Mouse (Mus musculus) stomach, postnatal 0 days (tissue): ENCODE data around the gene Prdx5. TPM values are rescaled to one million over a fixed set of nuclear protein-coding genes. Genes with fewer than 3 reads are reported as not detected.

Experiments used
- ATAC-seq: fragments of 200-750 bp; cut with Nextera tagmentation; 2 replicates; pipeline ENCODE4 v1.8.0; 2017; ENCODE audit not compliant: low FRiP score, low TSS enrichment
- DNase-seq: peaks from one replicate; pipeline ENCODE4 v3.0.0-alpha.2; 2016; ENCODE audit warnings: low spot score
- H3K27ac ChIP-seq: fragments of 300-500 bp; sonication (generic); replicated peaks from 2 replicates; pipeline ENCODE4 v1.5.1; 2014; ENCODE audit warnings: mild to moderate bottlenecking, control low read depth
- H3K27me3 ChIP-seq: fragments of 300-500 bp; sonication (generic); 2 replicates; pipeline ENCODE4 v1.6.1; 2014; ENCODE audit warnings: low read length; ENCODE audit not compliant: control insufficient read depth, insufficient read depth
- H3K36me3 ChIP-seq: fragments of 300-500 bp; sonication (generic); 2 replicates; pipeline ENCODE4 v1.6.1; 2014; ENCODE audit warnings: low read length, mixed read lengths; ENCODE audit not compliant: control insufficient read depth, insufficient read depth
- H3K4me1 ChIP-seq: fragments of 300-500 bp; sonication (generic); replicated peaks from 2 replicates; pipeline ENCODE4 v1.6.1; 2014; ENCODE audit warnings: antibody characterized with exemption; ENCODE audit not compliant: control insufficient read depth, insufficient read depth
- H3K4me2 ChIP-seq: fragments of 300-500 bp; sonication (generic); replicated peaks from 2 replicates; pipeline ENCODE4 v1.6.1; 2014; ENCODE audit warnings: low read depth, mild to moderate bottlenecking, control low read depth, moderate library complexity
- H3K4me3 ChIP-seq: fragments of 300-500 bp; sonication (generic); 2 replicates; pipeline ENCODE4 v1.5.1; 2014; ENCODE audit warnings: low read depth, low read length, control low read depth
- H3K9ac ChIP-seq: fragments of 300-500 bp; sonication (generic); 2 replicates; pipeline ENCODE4 v1.6.1; 2014; ENCODE audit warnings: mild to moderate bottlenecking, low read length, control low read depth, mixed read lengths
- H3K9me3 ChIP-seq: fragments of 300-500 bp; sonication (generic); 2 replicates; pipeline ENCODE4 v1.6.1; 2016; ENCODE audit warnings: low read length; ENCODE audit not compliant: control insufficient read depth
- CTCF ChIP-seq: IDR thresholded peaks from 2 replicates; pipeline ENCODE4 v1.5.1; 2016; ENCODE audit warnings: antibody characterized with exemption, low read depth, mild to moderate bottlenecking, moderate library complexity
- EP300 ChIP-seq: optimal IDR thresholded peaks from 2 replicates; pipeline ENCODE3; 2016; ENCODE audit warnings: antibody characterized with exemption
- WGBS: fragments of 180-500 bp; shearing (Covaris S2); extraction: QIAGEN DNeasy Blood & Tissue Kit; methylation state at CpG from one replicate; pipeline ENCODE4 v1.1.7; 2014; 5-methylcytosine and 5-hydroxymethylcytosine counted together
- polyA plus RNA-seq: library from polyadenylated mRNA; unstranded; fragments of >200 nt; fragmentation: Nextera tagmentation; extraction: Ambion mirVana; gene quantifications from 2 replicates; pipeline ENCODE4 v1.2.1, GENCODE M21; 2015

The Prdx5 gene
- polyA plus RNA-seq, 1 experiment from 2014 or later, result 537 TPM

- no peak for ATAC-seq
- 5% methylated on average over 11 of the region's 11 CpGs for WGBS
- Histone ChIP-seq H3K36me3 (peaks cover 22% of the 10 kb centered on the region), H3K9ac (peak overlapping the region; percentile 64), H3K4me3 (peak overlapping the region; percentile 57), H3K4me2 (peak overlapping the region; percentile 63), H3K27me3 (no peaks in the 10 kb centered on the region), H3K9me3 (no peaks in the 10 kb centered on the region), H3K27ac (peak overlapping the region; percentile 98), H3K4me1 (peaks cover 4% of the 10 kb centered on the region; the same call in 1 of the 2 replicates)
- DNase-seq, result no peak
- no peak for TF ChIP-seq CTCF
- TF ChIP-seq EP300, result peak; percentile 26
These were observed 885 bp downstream of the Prdx5 start for GRCm38 (mm10) chr19:6909021-6909420.

GRCm38 (mm10) chr19:6907811-6908540, 1.9 kb downstream of the Prdx5 start:
- peak; percentile 18 for DNase-seq
- WGBS, result 64% methylated on average over 7 of the region's 7 CpGs
- ATAC-seq, result no peak
- H3K27me3 ChIP-seq, result no peaks in the 10 kb centered on the region
- H3K4me2 ChIP-seq, result peak overlapping the region; percentile 63
- H3K36me3 ChIP-seq, result peaks cover 20% of the 10 kb centered on the region
- peak overlapping the region; percentile 41 for H3K9ac ChIP-seq
- no peaks in the 10 kb centered on the region for H3K9me3 ChIP-seq
- peaks cover 4% of the 10 kb centered on the region; the same call in 1 of the 2 replicates for H3K4me1 ChIP-seq
- H3K4me3 ChIP-seq, result peak overlapping the region; percentile 57
- H3K27ac ChIP-seq, result peak overlapping the region; percentile 45; the same call in 1 of the 2 replicates
- no peak for TF ChIP-seq EP300
- TF ChIP-seq CTCF, result peak; percentile 28; the same call in 1 of the 2 replicates

GRCm38 (mm10) chr19:6907094-6907493, 2.8 kb downstream of the Prdx5 start:
- Histone ChIP-seq H3K9ac (no peak overlapping the region), H3K4me1 (peaks cover 4% of the 10 kb centered on the region; the same call in 1 of the 2 replicates), H3K27ac (no peak overlapping the region), H3K36me3 (peaks cover 11% of the 10 kb centered on the region; the same call in 1 of the 2 replicates), H3K4me2 (no peak overlapping the region), H3K4me3 (no peak overlapping the region), H3K9me3 (no peaks in the 10 kb centered on the region), H3K27me3 (no peaks in the 10 kb centered on the region)
- DNase-seq (peak; percentile 15), ATAC-seq (no peak)
- TF ChIP-seq CTCF (no peak), EP300 (no peak)
- WGBS, result 93% methylated on average over 8 of the region's 8 CpGs

- 75% methylated on average over 3 of the region's 3 CpGs for WGBS
- H3K9ac ChIP-seq, result no peak overlapping the region
These were observed 3.7 kb downstream of the Prdx5 start for GRCm38 (mm10) chr19:6906199-6906598.

GRCm38 (mm10) chr19:6905498-6906159, 4.3 kb downstream of the Prdx5 start:
- ATAC-seq, result no peak
- 87% methylated on average over 11 of the region's 11 CpGs for WGBS
- H3K9ac ChIP-seq, result no peak overlapping the region
- H3K36me3 ChIP-seq, result peaks cover 7% of the 10 kb centered on the region; the same call in 1 of the 2 replicates
- no peak for TF ChIP-seq CTCF
- TF ChIP-seq EP300, result no peak
- H3K4me1 ChIP-seq, result peaks cover 4% of the 10 kb centered on the region; the same call in 1 of the 2 replicates
- H3K27me3 ChIP-seq, result no peaks in the 10 kb centered on the region
- no peak overlapping the region for H3K4me3 ChIP-seq
- no peak overlapping the region for H3K4me2 ChIP-seq
- H3K27ac ChIP-seq, result no peak overlapping the region
- no peak for DNase-seq
- no peaks in the 10 kb centered on the region for H3K9me3 ChIP-seq

More at GRCm38 (mm10) chr19:6906199-6906598, 3.7 kb downstream of the Prdx5 start:
- Histone ChIP-seq H3K4me3 (no peak overlapping the region), H3K4me2 (no peak overlapping the region), H3K36me3 (peaks cover 9% of the 10 kb centered on the region; the same call in 1 of the 2 replicates), H3K27ac (no peak overlapping the region), H3K27me3 (no peaks in the 10 kb centered on the region), H3K4me1 (peaks cover 4% of the 10 kb centered on the region; the same call in 1 of the 2 replicates), H3K9me3 (no peaks in the 10 kb centered on the region)
- DNase-seq (no peak), ATAC-seq (no peak)
- TF ChIP-seq CTCF (no peak), EP300 (no peak)
